Mouse (Mus musculus): ENCODE results near the gene Spock1. TPM values are rescaled to one million over a fixed set of nuclear protein-coding genes. Genes with fewer than 3 reads are reported as not detected.
"Not testable (repeated sequence)": the region's sequence is repeated elsewhere in the genome, so short reads cannot be mapped to it uniquely, and the experiment has no call there.

The Spock1 gene
- polyA plus RNA-seq, 1 experiment from 2014 or later, result 1.7 TPM

DNA sequence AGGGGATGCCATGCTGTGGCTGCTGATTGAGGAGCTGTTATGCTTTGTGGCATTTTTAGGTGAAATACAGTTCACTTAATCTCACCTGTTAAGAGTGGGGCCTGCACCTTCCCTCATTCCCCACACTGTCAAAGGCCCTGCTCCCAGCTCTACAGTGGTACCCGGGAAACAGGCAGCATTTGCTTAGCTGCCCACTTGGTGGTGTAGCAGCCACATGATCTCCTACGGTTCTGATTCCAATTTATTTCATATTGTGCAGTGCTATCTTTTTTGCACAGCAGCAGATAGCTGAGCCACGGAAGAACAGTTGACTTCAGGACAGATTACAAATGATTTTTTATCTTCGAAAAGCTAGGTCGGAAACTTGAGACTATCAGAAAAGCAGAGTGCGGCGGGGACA, 406.6 kb downstream of the Spock1 start:
- 78% methylated on average over 7 of the region's 7 CpGs for WGBS
- Histone ChIP-seq H3K27ac (ENCODE audit: low read length) (no peak overlapping the region), H3K4me2 (ENCODE audit: low read depth, low read length) (no peak overlapping the region), H3K4me3 (ENCODE audit: low read length) (no peak overlapping the region), H3K27me3 (replicated peaks; ENCODE audit: control insufficient read depth, insufficient read depth, low read length) (no peaks in the 10 kb centered on the region), H3K9ac (ENCODE audit: low read depth, low read length) (no peak overlapping the region), H3K4me1 (ENCODE audit: control insufficient read depth, insufficient read depth, low read length) (no peaks in the 10 kb centered on the region), H3K36me3 (ENCODE audit: control insufficient read depth, insufficient read depth, low read length) (no peaks in the 10 kb centered on the region), H3K9me3 (ENCODE audit: control insufficient read depth, low read length) (no peaks in the 10 kb centered on the region)
- ATAC-seq, result no peak

- Histone ChIP-seq H3K36me3 (ENCODE audit: control insufficient read depth, insufficient read depth, low read length) (no peaks in the 10 kb centered on the region), H3K4me3 (ENCODE audit: low read length) (no peak overlapping the region), H3K4me1 (ENCODE audit: control insufficient read depth, insufficient read depth, low read length) (no peaks in the 10 kb centered on the region), H3K27ac (ENCODE audit: low read length) (no peak overlapping the region), H3K4me2 (ENCODE audit: low read depth, low read length) (no peak overlapping the region), H3K9ac (ENCODE audit: low read depth, low read length) (no peak overlapping the region), H3K27me3 (replicated peaks; ENCODE audit: control insufficient read depth, insufficient read depth, low read length) (no peaks in the 10 kb centered on the region), H3K9me3 (ENCODE audit: control insufficient read depth, low read length) (no peaks in the 10 kb centered on the region)
- 43% methylated on average over 7 of the region's 7 CpGs for WGBS
- no peak for ATAC-seq
These were observed 411.4 kb downstream of the Spock1 start for GRCm38 (mm10) chr13:57496778-57497177.

DNA sequence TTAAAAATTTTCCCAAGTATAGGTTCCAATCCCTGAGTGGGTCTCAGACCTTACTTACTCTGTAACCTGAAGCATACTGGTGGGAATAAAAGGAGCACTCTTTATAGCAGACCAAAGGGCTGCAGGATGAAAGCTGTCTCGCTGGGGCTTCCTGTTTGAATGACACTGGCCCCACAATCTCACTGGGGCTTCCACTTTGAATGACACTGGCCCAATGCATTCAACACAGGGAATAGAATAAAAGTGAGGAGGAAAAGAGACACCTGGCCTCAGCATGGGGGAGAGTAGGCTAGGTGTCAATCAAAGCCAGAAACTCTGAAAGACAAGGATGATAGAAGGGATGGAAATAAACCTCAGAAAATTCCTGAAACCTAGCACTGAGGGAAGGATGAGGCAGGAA, 413.3 kb downstream of the Spock1 start:
- 58% methylated on average over 1 of the region's 1 CpGs for WGBS
- no peaks in the 10 kb centered on the region for H3K4me1 ChIP-seq (ENCODE audit: control insufficient read depth, insufficient read depth, low read length)

GRCm38 (mm10) chr13:57488926-57489325, 419.2 kb downstream of the Spock1 start:
- no peak overlapping the region for H3K27ac ChIP-seq (ENCODE audit: low read length)
- H3K36me3 ChIP-seq (ENCODE audit: control insufficient read depth, insufficient read depth, low read length), result no peaks in the 10 kb centered on the region
- WGBS, result 85% methylated on average over 8 of the region's 8 CpGs
- no peak overlapping the region for H3K9ac ChIP-seq (ENCODE audit: low read depth, low read length)
- H3K27me3 ChIP-seq (replicated peaks; ENCODE audit: control insufficient read depth, insufficient read depth, low read length), result no peaks in the 10 kb centered on the region
- no peak for ATAC-seq
- no peak overlapping the region for H3K4me3 ChIP-seq (ENCODE audit: low read length)
- H3K4me2 ChIP-seq (ENCODE audit: low read depth, low read length), result no peak overlapping the region
- no peaks in the 10 kb centered on the region for H3K9me3 ChIP-seq (ENCODE audit: control insufficient read depth, low read length)
- H3K4me1 ChIP-seq (ENCODE audit: control insufficient read depth, insufficient read depth, low read length), result no peaks in the 10 kb centered on the region

More for the DNA sequence above, 413.3 kb downstream of the Spock1 start:
- no peaks in the 10 kb centered on the region for H3K36me3 ChIP-seq (ENCODE audit: control insufficient read depth, insufficient read depth, low read length)
- H3K4me2 ChIP-seq (ENCODE audit: low read depth, low read length), result no peak overlapping the region
- no peaks in the 10 kb centered on the region for H3K27me3 ChIP-seq (replicated peaks; ENCODE audit: control insufficient read depth, insufficient read depth, low read length)
- no peaks in the 10 kb centered on the region for H3K9me3 ChIP-seq (ENCODE audit: control insufficient read depth, low read length)
- no peak for ATAC-seq
- H3K4me3 ChIP-seq (ENCODE audit: low read length), result no peak overlapping the region
- no peak overlapping the region for H3K27ac ChIP-seq (ENCODE audit: low read length)
- no peak overlapping the region for H3K9ac ChIP-seq (ENCODE audit: low read depth, low read length)

DNA sequence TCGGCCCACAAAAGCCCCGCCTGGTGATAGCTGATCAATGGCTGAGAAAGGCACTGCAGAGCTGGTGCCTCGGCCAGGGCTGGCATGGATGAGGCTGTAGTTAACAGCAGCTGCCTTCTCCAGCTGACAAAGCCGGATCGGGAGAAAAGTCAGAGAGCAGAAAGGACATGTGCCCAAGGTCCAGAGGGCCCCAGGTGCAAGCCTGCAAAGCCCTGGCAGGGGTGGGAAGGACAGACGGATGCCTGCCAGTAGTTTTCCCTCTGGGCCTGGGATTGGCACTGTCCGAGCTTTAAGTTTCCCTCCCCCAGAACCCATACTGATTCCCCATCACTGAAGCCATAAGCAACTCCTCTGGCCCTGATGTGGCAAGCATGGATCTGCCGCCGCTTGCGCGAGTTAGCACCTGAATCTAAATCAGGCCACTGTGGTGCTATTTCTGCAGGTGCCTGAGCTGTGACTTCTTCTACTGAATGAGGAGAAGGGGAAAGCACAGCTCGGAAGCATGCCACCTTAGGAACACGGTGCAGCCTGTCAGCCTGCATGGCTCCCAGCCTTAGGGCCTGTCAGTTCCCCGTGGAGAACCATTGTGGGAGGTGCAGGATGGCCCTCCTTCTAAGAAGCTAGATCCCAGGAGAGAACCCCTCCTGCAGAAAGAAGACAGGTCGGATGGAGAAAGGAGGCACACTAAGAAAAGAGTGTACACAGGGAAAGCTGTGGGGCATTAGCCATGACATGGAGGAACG, 423.5 kb downstream of the Spock1 start:
- Histone ChIP-seq H3K27me3 (replicated peaks; ENCODE audit: control insufficient read depth, insufficient read depth, low read length) (no peaks in the 10 kb centered on the region), H3K27ac (ENCODE audit: low read length) (no peak overlapping the region), H3K4me1 (ENCODE audit: control insufficient read depth, insufficient read depth, low read length) (no peaks in the 10 kb centered on the region), H3K9me3 (ENCODE audit: control insufficient read depth, low read length) (no peaks in the 10 kb centered on the region), H3K4me3 (ENCODE audit: low read length) (no peak overlapping the region), H3K9ac (ENCODE audit: low read depth, low read length) (no peak overlapping the region), H3K4me2 (ENCODE audit: low read depth, low read length) (no peak overlapping the region), H3K36me3 (ENCODE audit: control insufficient read depth, insufficient read depth, low read length) (no peaks in the 10 kb centered on the region)
- ATAC-seq, result no peak
- WGBS, result 85% methylated on average over 16 of the region's 16 CpGs

- Histone ChIP-seq H3K4me2 (ENCODE audit: low read depth, low read length) (no peak overlapping the region), H3K9me3 (ENCODE audit: control insufficient read depth, low read length) (no peaks in the 10 kb centered on the region), H3K9ac (ENCODE audit: low read depth, low read length) (no peak overlapping the region), H3K4me1 (ENCODE audit: control insufficient read depth, insufficient read depth, low read length) (no peaks in the 10 kb centered on the region), H3K36me3 (ENCODE audit: control insufficient read depth, insufficient read depth, low read length) (no peaks in the 10 kb centered on the region), H3K27me3 (replicated peaks; ENCODE audit: control insufficient read depth, insufficient read depth, low read length) (no peaks in the 10 kb centered on the region), H3K4me3 (ENCODE audit: low read length) (no peak overlapping the region), H3K27ac (ENCODE audit: low read length) (no peak overlapping the region)
- ATAC-seq, result no peak
- 30% methylated on average over 6 of the region's 6 CpGs for WGBS
These were observed 431.4 kb downstream of the Spock1 start for GRCm38 (mm10) chr13:57476700-57477099.

- Histone ChIP-seq H3K9me3 (ENCODE audit: control insufficient read depth, low read length) (no peaks in the 10 kb centered on the region), H3K27ac (ENCODE audit: low read length) (no peak overlapping the region), H3K4me3 (ENCODE audit: low read length) (no peak overlapping the region), H3K4me2 (ENCODE audit: low read depth, low read length) (no peak overlapping the region), H3K9ac (ENCODE audit: low read depth, low read length) (no peak overlapping the region), H3K27me3 (replicated peaks; ENCODE audit: control insufficient read depth, insufficient read depth, low read length) (no peaks in the 10 kb centered on the region), H3K4me1 (ENCODE audit: control insufficient read depth, insufficient read depth, low read length) (no peaks in the 10 kb centered on the region), H3K36me3 (ENCODE audit: control insufficient read depth, insufficient read depth, low read length) (no peaks in the 10 kb centered on the region)
- no peak for ATAC-seq
- WGBS, result 72% methylated on average over 2 of the region's 2 CpGs
These were observed 434.1 kb downstream of the Spock1 start for GRCm38 (mm10) chr13:57474068-57474467.

GRCm38 (mm10) chr13:57470922-57471321, 437.2 kb downstream of the Spock1 start:
- H3K27me3 ChIP-seq (replicated peaks; ENCODE audit: control insufficient read depth, insufficient read depth, low read length); H3K27ac ChIP-seq (ENCODE audit: low read length); ATAC-seq; H3K4me1 ChIP-seq (ENCODE audit: control insufficient read depth, insufficient read depth, low read length); H3K9ac ChIP-seq (ENCODE audit: low read depth, low read length); H3K36me3 ChIP-seq (ENCODE audit: control insufficient read depth, insufficient read depth, low read length); H3K4me2 ChIP-seq (ENCODE audit: low read depth, low read length); H3K4me3 ChIP-seq (ENCODE audit: low read length); H3K9me3 ChIP-seq (ENCODE audit: control insufficient read depth, low read length): not testable (repeated sequence)
- 77% methylated on average over 3 of the region's 4 CpGs for WGBS

- no peak overlapping the region for H3K9ac ChIP-seq (ENCODE audit: low read depth, low read length)
- no peaks in the 10 kb centered on the region for H3K4me1 ChIP-seq (ENCODE audit: control insufficient read depth, insufficient read depth, low read length)
- H3K27ac ChIP-seq (ENCODE audit: low read length), result no peak overlapping the region
- no peaks in the 10 kb centered on the region for H3K36me3 ChIP-seq (ENCODE audit: control insufficient read depth, insufficient read depth, low read length)
- ATAC-seq, result no peak
- H3K4me3 ChIP-seq (ENCODE audit: low read length), result no peak overlapping the region
- no peak overlapping the region for H3K4me2 ChIP-seq (ENCODE audit: low read depth, low read length)
- 79% methylated on average over 8 of the region's 8 CpGs for WGBS
- no peaks in the 10 kb centered on the region for H3K9me3 ChIP-seq (ENCODE audit: control insufficient read depth, low read length)
- no peaks in the 10 kb centered on the region for H3K27me3 ChIP-seq (replicated peaks; ENCODE audit: control insufficient read depth, insufficient read depth, low read length)
These were observed 448.2 kb downstream of the Spock1 start for GRCm38 (mm10) chr13:57459978-57460377.
